Mouse (Mus musculus) embryonic facial prominence, embryonic 11.5 days (tissue): Measurements from ENCODE around the gene Gm20671. TPM values are rescaled to one million over a fixed set of nuclear protein-coding genes. Genes with fewer than 3 reads are reported as not detected.

Experiments
- ATAC-seq: fragments of 200-750 bp; cut with Nextera tagmentation; replicated peaks from 2 replicates; pipeline ENCODE4 v1.8.0; 2017; ENCODE audit warnings: low read depth; ENCODE audit not compliant: insufficient number of reproducible peaks, low FRiP score, low TSS enrichment
- DNase-seq: peaks from one replicate; pipeline ENCODE4 v3.0.0-alpha.2; 2015; ENCODE audit warnings: low spot score
- H3K27ac ChIP-seq: fragments of 300-500 bp; sonication (generic); replicated peaks from 2 replicates; pipeline ENCODE4 v1.5.1; 2014; ENCODE audit warnings: mild to moderate bottlenecking, low read depth, low read length, control low read depth
- H3K27me3 ChIP-seq: fragments of 300-500 bp; sonication (generic); 2 replicates; pipeline ENCODE4 v1.6.1; 2014; ENCODE audit warnings: mild to moderate bottlenecking, low read length, moderate library complexity, mixed read lengths; ENCODE audit not compliant: control insufficient read depth, insufficient read depth
- H3K36me3 ChIP-seq: fragments of 300-500 bp; sonication (generic); replicated peaks from 2 replicates; pipeline ENCODE4 v1.6.1; 2014; ENCODE audit warnings: low read depth, mild to moderate bottlenecking, low read length, moderate library complexity, mixed read lengths; ENCODE audit not compliant: control insufficient read depth, insufficient read depth
- H3K4me1 ChIP-seq: fragments of 300-500 bp; sonication (generic); 2 replicates; pipeline ENCODE4 v1.6.1; 2014; ENCODE audit warnings: low read length, mixed read lengths; ENCODE audit not compliant: control insufficient read depth, insufficient read depth
- H3K4me2 ChIP-seq: fragments of 300-500 bp; sonication (generic); 2 replicates; pipeline ENCODE4 v1.6.1; 2014; ENCODE audit warnings: low read depth, mild to moderate bottlenecking, control low read depth, low read length, moderate library complexity
- H3K4me3 ChIP-seq: fragments of 300-500 bp; sonication (generic); 2 replicates; pipeline ENCODE4 v1.5.1; 2014; ENCODE audit warnings: low read depth, low read length, control low read depth
- H3K9ac ChIP-seq: fragments of 300-500 bp; sonication (generic); replicated peaks from 2 replicates; pipeline ENCODE4 v1.6.1; 2014; ENCODE audit warnings: mild to moderate bottlenecking, control low read depth, low read length
- H3K9me3 ChIP-seq: fragments of 300-500 bp; sonication (generic); replicated peaks from 2 replicates; pipeline ENCODE4 v1.6.1; 2016; ENCODE audit warnings: mild to moderate bottlenecking, low read length, inconsistent platforms, mixed read lengths; ENCODE audit not compliant: control insufficient read depth
- WGBS: fragments of 180-500 bp; shearing (Covaris S2); extraction: QIAGEN DNeasy Blood & Tissue Kit; methylation state at CpG from one replicate; pipeline ENCODE4 v1.1.7; 2014; 5-methylcytosine and 5-hydroxymethylcytosine counted together
- polyA plus RNA-seq: library from polyadenylated mRNA; unstranded; fragments of >200 nt; fragmentation: Nextera tagmentation; extraction: Ambion mirVana; gene quantifications from 2 replicates; pipeline ENCODE4 v1.2.1, GENCODE M21; 2014

Gene Gm20671
- polyA plus RNA-seq = not detected in 2 replicates

GRCm38 (mm10) chr5:32827009-32827408 is at the start of gene Gm20671:
TSS of gene Gm20671 (minus strand) at chr5:32827109.
- Histone ChIP-seq H3K4me2 (no peak within 1 kb of the TSS), H3K36me3 (peaks cover 4% of the 10 kb centered on the region; the same call in 1 of the 2 replicates), H3K4me3 (no peak within 1 kb of the TSS), H3K9me3 (no peaks in the 10 kb centered on the region), H3K27ac (no peak within 1 kb of the TSS), H3K9ac (no peak within 1 kb of the TSS), H3K27me3 (no peaks in the 10 kb centered on the region), H3K4me1 (no peaks in the 10 kb centered on the region)
- ATAC-seq (no peak), DNase-seq (no peak)
- WGBS = 93% methylated on average over 7 of the region's 7 CpGs

- no peaks in the 10 kb centered on the region; the same call in 1 of the 2 replicates for H3K36me3 ChIP-seq
- no peak overlapping the region for H3K27ac ChIP-seq
- WGBS = 92% methylated on average over 5 of the region's 5 CpGs
- H3K27me3 ChIP-seq = no peaks in the 10 kb centered on the region
- H3K9ac ChIP-seq = no peak overlapping the region
- no peaks in the 10 kb centered on the region for H3K4me1 ChIP-seq
- no peak overlapping the region for H3K4me3 ChIP-seq
- H3K9me3 ChIP-seq = no peaks in the 10 kb centered on the region
- DNase-seq (no peak), ATAC-seq (no peak)
- H3K4me2 ChIP-seq = no peak overlapping the region
These were observed 45.4 kb upstream of the Gm20671 start for GRCm38 (mm10) chr5:32872346-32872745.

GRCm38 (mm10) chr5:32869389-32870024 is 42.6 kb upstream of the Gm20671 start:
- H3K27me3 ChIP-seq = no peaks in the 10 kb centered on the region
- ATAC-seq (no peak), DNase-seq (no peak)
- no peak overlapping the region for H3K9ac ChIP-seq
- WGBS = 96% methylated on average over 5 of the region's 5 CpGs
- no peak overlapping the region for H3K27ac ChIP-seq
- no peak overlapping the region for H3K4me3 ChIP-seq
- no peaks in the 10 kb centered on the region for H3K9me3 ChIP-seq
- H3K36me3 ChIP-seq = no peaks in the 10 kb centered on the region; the same call in 1 of the 2 replicates
- H3K4me1 ChIP-seq = no peaks in the 10 kb centered on the region
- H3K4me2 ChIP-seq = no peak overlapping the region

- peak; percentile 97 for ATAC-seq
- peak within 1 kb of the TSS; percentile 70 for H3K4me3 ChIP-seq
- H3K4me1 ChIP-seq = no peaks in the 10 kb centered on the region
- peak; percentile 93 for DNase-seq
- no peaks in the 10 kb centered on the region for H3K36me3 ChIP-seq
- WGBS = under 1% methylated on average over 52 of the region's 64 CpGs
- H3K4me2 ChIP-seq = peak within 1 kb of the TSS; percentile 64
- H3K9me3 ChIP-seq = no peaks in the 10 kb centered on the region
- peak within 1 kb of the TSS; percentile 74 for H3K9ac ChIP-seq
- peak within 1 kb of the TSS; percentile 38; the same call in 1 of the 2 replicates for H3K27ac ChIP-seq
- H3K27me3 ChIP-seq = no peaks in the 10 kb centered on the region
These were observed 36.6 kb upstream of the Gm20671 start, which contains the start of gene Depdc5 for GRCm38 (mm10) chr5:32863253-32864228. TSS of gene Depdc5 (plus strand) at chr5:32863701.

- H3K36me3 ChIP-seq = no peaks in the 10 kb centered on the region
- WGBS = 84% methylated on average over 6 of the region's 6 CpGs
- H3K4me1 ChIP-seq = no peaks in the 10 kb centered on the region
- DNase-seq = no peak
- H3K27me3 ChIP-seq = no peaks in the 10 kb centered on the region
- no peaks in the 10 kb centered on the region for H3K9me3 ChIP-seq
- no peak overlapping the region for H3K27ac ChIP-seq
- no peak overlapping the region for H3K9ac ChIP-seq
- no peak overlapping the region for H3K4me3 ChIP-seq
- H3K4me2 ChIP-seq = no peak overlapping the region
- ATAC-seq = no peak
These were observed 35.7 kb upstream of the Gm20671 start for GRCm38 (mm10) chr5:32862469-32863132.

GRCm38 (mm10) chr5:32861082-32861481 is 34.2 kb upstream of the Gm20671 start:
- no peaks in the 10 kb centered on the region for H3K4me1 ChIP-seq
- WGBS = 93% methylated on average over 1 of the region's 1 CpGs
- H3K4me2 ChIP-seq = no peak overlapping the region
- no peaks in the 10 kb centered on the region for H3K27me3 ChIP-seq
- H3K27ac ChIP-seq = no peak overlapping the region
- H3K9me3 ChIP-seq = no peaks in the 10 kb centered on the region
- no peak overlapping the region for H3K4me3 ChIP-seq
- no peak overlapping the region for H3K9ac ChIP-seq
- no peak for ATAC-seq
- no peak for DNase-seq
- no peaks in the 10 kb centered on the region for H3K36me3 ChIP-seq

GRCm38 (mm10) chr5:32857781-32858220 is 30.9 kb upstream of the Gm20671 start:
- Histone ChIP-seq H3K4me2 (peak overlapping the region; percentile 32), H3K4me1 (no peaks in the 10 kb centered on the region), H3K4me3 (peak overlapping the region; percentile 33), H3K27ac (0 out of 2 replicates have a peak overlapping the region, but pooled peaks have one; percentile 9), H3K36me3 (no peaks in the 10 kb centered on the region), H3K9me3 (no peaks in the 10 kb centered on the region), H3K27me3 (no peaks in the 10 kb centered on the region), H3K9ac (peak overlapping the region; percentile 53)
- no peak for ATAC-seq
- 6% methylated on average over 6 of the region's 6 CpGs for WGBS
- peak; percentile 81 for DNase-seq
